Mouse (Mus musculus): ENCODE results near the gene Plch1. TPM values are rescaled to one million over a fixed set of nuclear protein-coding genes. Genes with fewer than 3 reads are reported as not detected.

Gene Plch1
- polyA plus RNA-seq, 1 experiment = not detected

- no peak for TF ChIP-seq CTCF (IDR thresholded peaks at IDR 0.05; ENCODE audit: control insufficient read depth, insufficient read depth, low read length)
- TF ChIP-seq POLR2A (IDR thresholded peaks at IDR 0.05; ENCODE audit: borderline replicate concordance, control insufficient read depth, low read depth, low read length) = no peak
- Histone ChIP-seq H3K4me3 (replicated peaks; ENCODE audit: control insufficient read depth, low read depth, low read length) (no peak overlapping the region), H3K4me1 (ENCODE audit: control insufficient read depth, insufficient read depth, low read length) (no peaks in the 10 kb centered on the region), H3K27ac (ENCODE audit: control insufficient read depth, insufficient read depth, low read depth, low read length, poor library complexity) (no peak overlapping the region)
- 59% methylated on average over 4 of the region's 4 CpGs for WGBS
Observed at GRCm38 (mm10) chr3:63878995-63879666, 20.1 kb downstream of the Plch1 start.

DNA sequence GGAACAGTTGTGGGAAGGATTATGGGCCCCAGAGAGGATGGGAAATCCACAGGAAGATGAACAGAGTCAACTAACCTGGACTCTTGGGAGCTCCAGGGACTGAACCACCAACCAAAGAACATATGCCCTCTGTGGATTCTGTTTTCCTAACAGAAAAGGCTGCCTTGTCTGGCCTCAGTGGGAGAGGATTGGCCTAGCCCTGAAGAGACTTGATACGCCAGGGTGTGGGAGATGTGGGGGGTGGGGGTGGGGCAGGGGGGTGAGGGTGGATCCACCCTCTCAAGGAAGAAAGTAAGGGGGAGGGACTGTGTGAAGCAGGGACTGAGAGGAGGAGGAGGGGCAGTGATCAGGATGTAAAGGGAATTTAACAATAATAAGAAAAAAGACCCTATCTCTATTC, 26.5 kb downstream of the Plch1 start:
- Histone ChIP-seq H3K4me1 (ENCODE audit: control insufficient read depth, insufficient read depth, low read length) (no peaks in the 10 kb centered on the region), H3K4me3 (replicated peaks; ENCODE audit: control insufficient read depth, low read depth, low read length) (no peak overlapping the region), H3K27ac (ENCODE audit: control insufficient read depth, insufficient read depth, low read depth, low read length, poor library complexity) (no peak overlapping the region)
- WGBS = 75% methylated on average over 1 of the region's 1 CpGs
- TF ChIP-seq CTCF (IDR thresholded peaks at IDR 0.05; ENCODE audit: control insufficient read depth, insufficient read depth, low read length) = no peak
- TF ChIP-seq POLR2A (IDR thresholded peaks at IDR 0.05; ENCODE audit: borderline replicate concordance, control insufficient read depth, low read depth, low read length) = no peak

- Histone ChIP-seq H3K4me1 (ENCODE audit: control insufficient read depth, insufficient read depth, low read length) (no peaks in the 10 kb centered on the region), H3K4me3 (replicated peaks; ENCODE audit: control insufficient read depth, low read depth, low read length) (no peak overlapping the region), H3K27ac (ENCODE audit: control insufficient read depth, insufficient read depth, low read depth, low read length, poor library complexity) (no peak overlapping the region)
- WGBS = 67% methylated on average over 2 of the region's 2 CpGs
- no peak for TF ChIP-seq CTCF (IDR thresholded peaks at IDR 0.05; ENCODE audit: control insufficient read depth, insufficient read depth, low read length)
Observed at GRCm38 (mm10) chr3:63871249-63871648, 28.0 kb downstream of the Plch1 start.

DNA sequence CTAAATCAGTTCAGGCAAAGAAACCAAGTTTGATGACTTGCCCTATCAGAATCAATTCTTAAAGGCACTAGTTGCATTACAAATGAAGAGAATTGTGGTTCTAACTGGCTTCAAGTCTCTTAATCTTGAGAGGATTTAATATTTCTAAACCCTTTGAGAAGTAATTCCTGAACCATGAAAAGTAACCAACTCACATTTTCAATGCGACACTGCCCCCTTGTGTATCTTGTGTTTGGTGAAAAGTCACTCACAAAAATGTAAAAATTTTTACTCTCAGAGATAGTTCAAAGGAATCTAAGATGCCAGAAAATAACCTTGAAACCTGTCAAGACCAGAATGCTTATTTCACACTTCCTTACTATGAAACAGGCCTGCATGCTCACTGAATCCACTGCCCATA, 31.0 kb downstream of the Plch1 start:
- Histone ChIP-seq H3K4me3 (replicated peaks; ENCODE audit: control insufficient read depth, low read depth, low read length) (no peak overlapping the region), H3K4me1 (ENCODE audit: control insufficient read depth, insufficient read depth, low read length) (no peaks in the 10 kb centered on the region), H3K27ac (ENCODE audit: control insufficient read depth, insufficient read depth, low read depth, low read length, poor library complexity) (no peak overlapping the region)
- TF ChIP-seq CTCF (IDR thresholded peaks at IDR 0.05; ENCODE audit: control insufficient read depth, insufficient read depth, low read length) = no peak
- no peak for TF ChIP-seq POLR2A (IDR thresholded peaks at IDR 0.05; ENCODE audit: borderline replicate concordance, control insufficient read depth, low read depth, low read length)
- 71% methylated on average over 1 of the region's 1 CpGs for WGBS

DNA sequence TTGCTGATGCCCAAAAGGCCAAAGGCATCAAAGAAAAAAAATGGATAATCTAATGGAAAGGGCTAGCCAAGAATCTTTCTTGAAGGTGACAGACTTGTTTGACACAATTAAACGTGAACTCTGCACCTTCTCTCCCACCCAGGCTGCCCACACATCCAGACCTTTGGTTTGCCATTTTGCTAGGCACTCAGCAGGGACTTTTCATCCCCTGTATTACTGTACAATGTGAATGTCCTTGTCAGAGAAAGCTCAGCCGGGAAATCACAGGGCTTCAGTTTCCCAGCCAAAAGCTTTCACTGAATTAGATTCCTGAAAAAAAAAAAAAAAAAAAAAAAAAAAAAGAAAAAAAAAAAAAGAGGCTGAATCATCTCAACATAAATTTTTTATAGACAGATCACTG, 34.2 kb downstream of the Plch1 start:
- H3K4me1 ChIP-seq (ENCODE audit: control insufficient read depth, insufficient read depth, low read length) = no peaks in the 10 kb centered on the region
- H3K4me3 ChIP-seq (replicated peaks; ENCODE audit: control insufficient read depth, low read depth, low read length) = no peak overlapping the region
- WGBS = 72% methylated on average over 2 of the region's 2 CpGs
- no peak overlapping the region for H3K27ac ChIP-seq (ENCODE audit: control insufficient read depth, insufficient read depth, low read depth, low read length, poor library complexity)
- TF ChIP-seq POLR2A (IDR thresholded peaks at IDR 0.05; ENCODE audit: borderline replicate concordance, control insufficient read depth, low read depth, low read length) = no peak

GRCm38 (mm10) chr3:63862716-63863115, 36.6 kb downstream of the Plch1 start:
- WGBS = 70% methylated on average over 10 of the region's 10 CpGs
- no peak overlapping the region for H3K4me3 ChIP-seq (replicated peaks; ENCODE audit: control insufficient read depth, low read depth, low read length)
- no peaks in the 10 kb centered on the region for H3K4me1 ChIP-seq (ENCODE audit: control insufficient read depth, insufficient read depth, low read length)
- no peak overlapping the region for H3K27ac ChIP-seq (ENCODE audit: control insufficient read depth, insufficient read depth, low read depth, low read length, poor library complexity)
- no peak for TF ChIP-seq POLR2A (IDR thresholded peaks at IDR 0.05; ENCODE audit: borderline replicate concordance, control insufficient read depth, low read depth, low read length)
- TF ChIP-seq CTCF (IDR thresholded peaks at IDR 0.05; ENCODE audit: control insufficient read depth, insufficient read depth, low read length) = no peak

- H3K4me3 ChIP-seq (replicated peaks; ENCODE audit: control insufficient read depth, low read depth, low read length) = no peak overlapping the region
- H3K4me1 ChIP-seq (ENCODE audit: control insufficient read depth, insufficient read depth, low read length) = no peaks in the 10 kb centered on the region
- WGBS = 74% methylated on average over 5 of the region's 5 CpGs
- no peak for TF ChIP-seq CTCF (IDR thresholded peaks at IDR 0.05; ENCODE audit: control insufficient read depth, insufficient read depth, low read length)
- no peak for TF ChIP-seq POLR2A (IDR thresholded peaks at IDR 0.05; ENCODE audit: borderline replicate concordance, control insufficient read depth, low read depth, low read length)
- H3K27ac ChIP-seq (ENCODE audit: control insufficient read depth, insufficient read depth, low read depth, low read length, poor library complexity) = no peak overlapping the region
Observed at GRCm38 (mm10) chr3:63852828-63853227, 46.4 kb downstream of the Plch1 start.

DNA sequence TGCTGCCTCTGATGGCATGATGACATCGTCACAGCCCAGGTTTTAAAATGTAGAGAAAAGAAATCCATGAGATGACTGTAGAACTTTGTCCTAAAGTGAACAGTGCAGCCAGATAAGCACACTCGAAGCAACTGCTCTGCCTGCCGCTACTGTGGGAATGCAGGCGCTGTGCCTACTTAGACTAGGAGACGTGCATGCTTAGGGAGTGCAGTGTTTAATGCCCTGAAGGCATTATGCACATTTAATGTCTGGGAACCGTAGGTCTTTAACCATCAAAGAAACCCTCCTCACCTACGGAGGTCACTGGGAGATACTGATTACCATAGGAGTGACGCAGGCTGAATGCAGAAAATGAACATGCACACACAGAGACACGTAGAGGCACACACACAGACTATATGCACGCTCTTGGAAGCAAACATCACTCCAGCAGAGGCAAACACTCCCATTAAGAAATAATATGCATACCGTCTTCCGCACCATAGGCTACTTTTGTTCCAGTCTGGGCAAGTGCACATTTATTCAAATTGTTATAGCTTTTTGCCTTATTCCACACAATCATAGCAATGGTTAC, 48.1 kb downstream of the Plch1 start:
- Histone ChIP-seq H3K4me3 (replicated peaks; ENCODE audit: control insufficient read depth, low read depth, low read length) (no peak overlapping the region), H3K27ac (ENCODE audit: control insufficient read depth, insufficient read depth, low read depth, low read length, poor library complexity) (no peak overlapping the region), H3K4me1 (ENCODE audit: control insufficient read depth, insufficient read depth, low read length) (no peaks in the 10 kb centered on the region)
- TF ChIP-seq CTCF (IDR thresholded peaks at IDR 0.05; ENCODE audit: control insufficient read depth, insufficient read depth, low read length) (no peak), POLR2A (IDR thresholded peaks at IDR 0.05; ENCODE audit: borderline replicate concordance, control insufficient read depth, low read depth, low read length) (no peak)
- WGBS = 79% methylated on average over 12 of the region's 12 CpGs
